Mouse (Mus musculus): ENCODE measurements around the gene Psmd11.

Gene Psmd11

GRCm38 (mm10) chr11:80483536-80484067, 55.2 kb downstream of the Psmd11 start:
- no peak for DNase-seq

- peak in 1 of 2 experiments; percentile 3 for DNase-seq
Measured at GRCm38 (mm10) chr11:80484191-80484791, 55.9 kb downstream of the Psmd11 start.

- no peak for DNase-seq
Measured at GRCm38 (mm10) chr11:80485120-80485551, 56.7 kb downstream of the Psmd11 start.

GRCm38 (mm10) chr11:80485622-80486206, 57.3 kb downstream of the Psmd11 start:
- DNase-seq, result no peak

GRCm38 (mm10) chr11:80487904-80488587, 59.6 kb downstream of the Psmd11 start:
- DNase-seq, result no peak

GRCm38 (mm10) chr11:80489172-80489881, 60.9 kb downstream of the Psmd11 start:
- peak; percentile 40 to 63 for DNase-seq

GRCm38 (mm10) chr11:80489882-80490196, 61.4 kb downstream of the Psmd11 start:
- DNase-seq, result peak; percentile 61 to 64

GRCm38 (mm10) chr11:80490831-80491230, 62.4 kb downstream of the Psmd11 start:
- DNase-seq, result no peak

- no peak for DNase-seq
Measured at GRCm38 (mm10) chr11:80493186-80493585, 64.8 kb downstream of the Psmd11 start.

- DNase-seq, result no peak
Measured at GRCm38 (mm10) chr11:80494852-80495251, 66.4 kb downstream of the Psmd11 start.

GRCm38 (mm10) chr11:80495972-80496371, 67.6 kb downstream of the Psmd11 start:
- no peak for DNase-seq

- DNase-seq, result no peak
Measured at GRCm38 (mm10) chr11:80496640-80497039, 68.2 kb downstream of the Psmd11 start.

GRCm38 (mm10) chr11:80497225-80497919, 69.0 kb downstream of the Psmd11 start:
- no peak for DNase-seq

GRCm38 (mm10) chr11:80498328-80499070, 70.1 kb downstream of the Psmd11 start:
- no peak for DNase-seq

GRCm38 (mm10) chr11:80499550-80499952, 71.1 kb downstream of the Psmd11 start:
- DNase-seq, result no peak

- DNase-seq, result no peak
Measured at GRCm38 (mm10) chr11:80503281-80503680, 74.9 kb downstream of the Psmd11 start.

- DNase-seq, result no peak
Measured at GRCm38 (mm10) chr11:80503726-80504452, 75.5 kb downstream of the Psmd11 start.

- DNase-seq, result no peak
Measured at GRCm38 (mm10) chr11:80504519-80505385, 76.3 kb downstream of the Psmd11 start.

GRCm38 (mm10) chr11:80505581-80505980, 77.2 kb downstream of the Psmd11 start:
- no peak for DNase-seq

GRCm38 (mm10) chr11:80506483-80506882, 78.1 kb downstream of the Psmd11 start:
- no peak for DNase-seq

Data from lung, postnatal 4 days (tissue).